In genomic region chr4:153442522-153442921, GRCm38 (mm10) we compare ENCODE assay signal across 18 mouse cellular contexts. TPM values are rescaled to one million over a fixed set of nuclear protein-coding genes. Genes with fewer than 3 reads are reported as not detected.
"Had no signal": no experiment of that assay in that cellular context is flagged by ENCODE, and none has a peak within 500 bp of the region (broad histone marks: within the 10 kb centered on the region; RNA-seq: fewer than 3 reads in every experiment).

No protein-coding gene starts in this region.

- H3K9me3 ChIP-seq: liver, embryonic 13.5 days; midbrain, embryonic 10.5 days; midbrain, embryonic 13.5 days; neural tube, embryonic 13.5 days had no signal

- H3K36me3 ChIP-seq: liver, embryonic 13.5 days; midbrain, embryonic 10.5 days; midbrain, embryonic 13.5 days; neural tube, embryonic 13.5 days had no signal

- H3K4me3 ChIP-seq: liver, embryonic 13.5 days; midbrain, embryonic 10.5 days; midbrain, embryonic 13.5 days; myocyte; neural tube, embryonic 13.5 days had no signal

- H3K27ac ChIP-seq: kidney, postnatal 0 days; liver, embryonic 13.5 days; midbrain, embryonic 10.5 days; midbrain, embryonic 13.5 days; neural tube, embryonic 13.5 days had no signal

- ATAC-seq: midbrain, embryonic 13.5 days; midbrain, embryonic 16.5 days had no signal

- H3K27me3 ChIP-seq: liver, embryonic 13.5 days; midbrain, embryonic 13.5 days; neural tube, embryonic 13.5 days had no signal

- DNase-seq: kidney, postnatal 25 days; liver, embryonic 13.5 days; lung, adult 2 months; lung, postnatal 14 days; lung, postnatal 4 days; thymus, adult 18-20 months; thymus, postnatal 36 days had no signal

- H3K4me1 ChIP-seq: liver, embryonic 13.5 days had no signal

RNA-seq across cellular contexts. Expression of gene Ajap1, which starts 40.1 kb away (rescaled TPM):
- total RNA-seq: liver, adult 2 months; megakaryocyte progenitor cell, adult 5-6 weeks; monocyte, adult 5-6 weeks; neutrophil, adult 5-6 weeks had no signal
- polyA plus RNA-seq: myocyte; testis, adult 2 months had no signal
